Mouse (Mus musculus) limb, embryonic 14.5 days (tissue): ENCODE data around the gene Spag17. TPM values are rescaled to one million over a fixed set of nuclear protein-coding genes. Genes with fewer than 3 reads are reported as not detected.
"Not testable (repeated sequence)": the region's sequence is repeated elsewhere in the genome, so short reads cannot be mapped to it uniquely, and the experiment has no call there.

Source experiments
- ATAC-seq: fragments of 200-750 bp; cut with Nextera tagmentation; 2 replicates; pipeline ENCODE4 v1.8.0; 2017; ENCODE audit warnings: low read depth, moderate number of reproducible peaks, moderate TSS enrichment; ENCODE audit not compliant: low FRiP score
- DNase-seq: peaks from one replicate; pipeline ENCODE4 v3.0.0-alpha.2; 2015; ENCODE audit warnings: low spot score
- H3K27ac ChIP-seq: fragments of 300-500 bp; sonication (generic); replicated peaks from 2 replicates; pipeline ENCODE4 v1.5.1; 2014; ENCODE audit warnings: low read depth, mild to moderate bottlenecking, low read length, moderate library complexity, mixed read lengths
- H3K27me3 ChIP-seq: fragments of 300-500 bp; sonication (generic); 2 replicates; pipeline ENCODE4 v1.6.1; 2014; ENCODE audit warnings: low read length, mixed read lengths; ENCODE audit not compliant: control insufficient read depth, insufficient read depth
- H3K36me3 ChIP-seq: fragments of 300-500 bp; sonication (generic); 2 replicates; pipeline ENCODE4 v1.6.1; 2014; ENCODE audit warnings: mild to moderate bottlenecking, low read length, moderate library complexity, mixed read lengths; ENCODE audit not compliant: control insufficient read depth, insufficient read depth
- H3K4me1 ChIP-seq: fragments of 300-500 bp; sonication (generic); 2 replicates; pipeline ENCODE4 v1.6.1; 2014; ENCODE audit warnings: antibody characterized with exemption, low read length, mixed read lengths; ENCODE audit not compliant: control insufficient read depth, insufficient read depth
- H3K4me2 ChIP-seq: fragments of 300-500 bp; sonication (generic); replicated peaks from 2 replicates; pipeline ENCODE4 v1.6.1; 2014; ENCODE audit warnings: low read depth, mild to moderate bottlenecking, low read length, moderate library complexity; ENCODE audit not compliant: severe bottlenecking
- H3K4me3 ChIP-seq: fragments of 300-500 bp; sonication (generic); replicated peaks from 2 replicates; pipeline ENCODE4 v1.5.1; 2014; ENCODE audit warnings: low read length
- H3K9ac ChIP-seq: fragments of 300-500 bp; sonication (generic); 2 replicates; pipeline ENCODE4 v1.6.1; 2014; ENCODE audit warnings: mild to moderate bottlenecking, low read depth, low read length, moderate library complexity; ENCODE audit not compliant: severe bottlenecking
- H3K9me3 ChIP-seq: fragments of 300-500 bp; sonication (generic); 2 replicates; pipeline ENCODE4 v1.6.1; 2016; ENCODE audit warnings: low read length; ENCODE audit not compliant: control insufficient read depth
- POLR2A ChIP-seq: fragments of 200-500 bp; IDR thresholded peaks from 2 replicates; pipeline ENCODE4 v1.8.0; 2012; ENCODE audit warnings: inconsistent platforms, mild to moderate bottlenecking, moderate library complexity, borderline replicate concordance; ENCODE audit not compliant: insufficient read depth, insufficient read length; ENCODE audit errors: extremely low read depth
- WGBS: fragments of 180-500 bp; shearing (Covaris S2); extraction: QIAGEN DNeasy Blood & Tissue Kit; methylation state at CpG from one replicate; pipeline ENCODE4 v1.1.7; 2014; 5-methylcytosine and 5-hydroxymethylcytosine counted together
- polyA plus RNA-seq, 2 experiments: library from polyadenylated mRNA; depleted of rRNA in 1 of 2; stranded (reverse) in 1 of 2; unstranded in 1 of 2; fragments of >200 nt; fragmentation: Nextera tagmentation in 1 of 2; extraction: Ambion mirVana in 1 of 2; gene quantifications; 2 replicates each; pipeline versions ENCODE4 v1.2.1 to v1.2.3; 2012 to 2014

Gene Spag17
- polyA plus RNA-seq, 2 experiments = 0.73 to 0.74 TPM

GRCm38 (mm10) chr3:99883988-99884564, 1.1 kb upstream of the Spag17 start:
- Histone ChIP-seq H3K9ac (no peak overlapping the region), H3K4me1 (peaks cover 3% of the 10 kb centered on the region; the same call in 1 of the 2 replicates), H3K4me3 (no peak overlapping the region), H3K27me3 (no peaks in the 10 kb centered on the region), H3K27ac (no peak overlapping the region), H3K4me2 (no peak overlapping the region), H3K9me3 (no peaks in the 10 kb centered on the region), H3K36me3 (no peaks in the 10 kb centered on the region)
- WGBS = 76% methylated on average over 6 of the region's 6 CpGs
- TF ChIP-seq POLR2A = no peak
- ATAC-seq (no peak), DNase-seq (no peak)

DNA sequence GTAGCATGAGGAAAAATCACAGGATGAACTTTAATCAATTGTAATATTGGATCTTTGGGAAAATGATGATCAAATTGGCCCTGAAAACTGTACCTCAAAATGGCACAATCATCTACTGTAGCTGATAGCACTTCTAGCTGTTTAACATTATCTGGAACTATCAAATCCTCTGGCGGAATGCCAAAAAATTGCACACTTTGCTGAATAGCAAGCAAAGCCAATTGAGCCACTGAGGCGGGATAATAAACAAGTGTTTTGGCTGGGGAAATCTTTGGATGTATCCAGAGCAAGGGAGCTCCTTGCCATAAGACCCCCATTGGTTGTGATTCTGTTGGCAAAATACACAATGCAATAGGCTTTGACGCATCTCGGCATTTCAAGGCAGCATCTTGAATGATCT, 9.5 kb downstream of the Spag17 start:
- DNase-seq, H3K9me3 ChIP-seq, H3K4me1 ChIP-seq, H3K27me3 ChIP-seq, H3K36me3 ChIP-seq, H3K4me3 ChIP-seq, H3K27ac ChIP-seq, ATAC-seq, H3K4me2 ChIP-seq, H3K9ac ChIP-seq: not testable (repeated sequence)
- WGBS = 99% methylated on average over 4 of the region's 4 CpGs

- Histone ChIP-seq H3K4me2 (no peak overlapping the region), H3K9ac (no peak overlapping the region), H3K36me3 (no peaks in the 10 kb centered on the region), H3K9me3 (no peaks in the 10 kb centered on the region), H3K4me1 (peaks cover 10% of the 10 kb centered on the region; the same call in 1 of the 2 replicates), H3K4me3 (no peak overlapping the region), H3K27ac (no peak overlapping the region; the same call in 1 of the 2 replicates), H3K27me3 (no peaks in the 10 kb centered on the region)
- WGBS = 54% methylated on average over 8 of the region's 8 CpGs
- DNase-seq (peak; percentile 52), ATAC-seq (no peak)
- no peak for TF ChIP-seq POLR2A
Measured at GRCm38 (mm10) chr3:99913809-99914439, 28.7 kb downstream of the Spag17 start.

DNA sequence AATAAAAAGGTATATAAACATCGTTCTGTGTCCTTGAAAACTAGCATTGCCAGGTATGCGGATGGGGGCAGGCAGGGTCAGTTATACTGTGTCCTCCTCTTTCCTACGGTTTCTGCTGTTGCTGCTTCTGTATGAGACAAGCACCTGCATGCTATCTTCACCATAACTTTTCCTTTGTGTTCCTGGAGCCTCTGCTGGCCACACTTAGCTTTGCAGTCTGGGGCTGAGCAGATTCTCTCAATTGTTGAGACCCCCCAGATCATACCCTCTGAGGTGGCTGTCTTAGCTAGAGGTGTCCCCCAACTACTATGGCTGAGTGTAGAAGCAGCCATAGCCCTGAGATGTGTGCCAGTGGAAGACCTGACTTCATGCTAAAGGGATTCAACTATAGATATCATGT, 37.7 kb downstream of the Spag17 start:
- Histone ChIP-seq H3K4me1 (no peaks in the 10 kb centered on the region), H3K4me3 (no peak overlapping the region), H3K9me3 (no peaks in the 10 kb centered on the region), H3K9ac (no peak overlapping the region), H3K27me3 (no peaks in the 10 kb centered on the region), H3K4me2 (no peak overlapping the region), H3K36me3 (no peaks in the 10 kb centered on the region), H3K27ac (no peak overlapping the region)
- no peak for TF ChIP-seq POLR2A
- ATAC-seq (no peak), DNase-seq (no peak)
- 73% methylated on average over 3 of the region's 3 CpGs for WGBS

- 0 out of 2 replicates have a peak overlapping the region, but pooled peaks have one; percentile 4 for H3K4me3 ChIP-seq
- H3K27me3 ChIP-seq = no peaks in the 10 kb centered on the region
- H3K27ac ChIP-seq = peak overlapping the region; percentile 82
- H3K9me3 ChIP-seq = no peaks in the 10 kb centered on the region
- no peak overlapping the region for H3K9ac ChIP-seq
- H3K4me2 ChIP-seq = peak overlapping the region; percentile 36
- DNase-seq (peak; percentile 92), ATAC-seq (peak; percentile 86)
- WGBS = 11% methylated on average over 12 of the region's 12 CpGs
- TF ChIP-seq POLR2A = no peak
- no peaks in the 10 kb centered on the region for H3K36me3 ChIP-seq
- H3K4me1 ChIP-seq = peaks cover 29% of the 10 kb centered on the region
Measured at GRCm38 (mm10) chr3:99930920-99931620, 45.9 kb downstream of the Spag17 start.
